Mouse (Mus musculus): ENCODE measurements at regions not wholly inside any gene's neighbourhood (a gene's known extent, or its start where the extent isn't known, plus 50 kb on each side); places are given as distances from the start of the nearest gene placed in this dataset.

GRCm38 (mm10) chr5:18916688-18917285 lies 310.0 kb upstream of the Magi2 start:
- peak; percentile 57 for DNase-seq (ENCODE audit: low read depth)

- DNase-seq (ENCODE audit: low read depth), result no peak
Measured at GRCm38 (mm10) chr5:18953875-18954474, 272.9 kb upstream of the Magi2 start.

Data from NIH3T3 (cell line).